Mouse (Mus musculus): ENCODE measurements around the gene Ms4a6d. TPM values are rescaled to one million over a fixed set of nuclear protein-coding genes. Genes with fewer than 3 reads are reported as not detected.

Gene Ms4a6d
- total RNA-seq (2022) = under 1 TPM in 3 of 4 experiments, not detected in 1; 0.29 to 0.86 (median 0.81) TPM

GRCm38 (mm10) chr19:11604603-11605002 is at the start of gene Ms4a6d:
Gene Ms4a6d (minus strand): TSS chr19:11604849.
- DNase-seq (ENCODE audit: low spot score in 2 of 2) = no peak

- DNase-seq (ENCODE audit: low spot score in 2 of 2) = no peak
Observed at GRCm38 (mm10) chr19:11649564-11649963, 44.9 kb upstream of the Ms4a6d start.

GRCm38 (mm10) chr19:11646166-11646565 is 41.5 kb upstream of the Ms4a6d start:
- DNase-seq (ENCODE audit: low spot score in 2 of 2) = no peak

- no peak for DNase-seq (ENCODE audit: low spot score in 2 of 2)
Observed at GRCm38 (mm10) chr19:11640732-11641131, 36.1 kb upstream of the Ms4a6d start, which contains the start of gene Ms4a3. Gene Ms4a3 (minus strand): TSS chr19:11640851.

- no peak for DNase-seq (ENCODE audit: low spot score in 2 of 2)
Observed at GRCm38 (mm10) chr19:11639038-11639437, 34.4 kb upstream of the Ms4a6d start.

GRCm38 (mm10) chr19:11635572-11635971 is 30.9 kb upstream of the Ms4a6d start:
- no peak for DNase-seq (ENCODE audit: low spot score in 2 of 2)

- DNase-seq (ENCODE audit: low spot score in 2 of 2) = no peak
Observed at GRCm38 (mm10) chr19:11634330-11634729, 29.7 kb upstream of the Ms4a6d start.

GRCm38 (mm10) chr19:11633732-11634131 is 29.1 kb upstream of the Ms4a6d start:
- DNase-seq (ENCODE audit: low spot score in 2 of 2) = no peak

GRCm38 (mm10) chr19:11625231-11625630 is 20.6 kb upstream of the Ms4a6d start:
- no peak for DNase-seq (ENCODE audit: low spot score in 2 of 2)

GRCm38 (mm10) chr19:11624800-11625199 is 20.2 kb upstream of the Ms4a6d start:
- no peak for DNase-seq (ENCODE audit: low spot score in 2 of 2)

- DNase-seq (ENCODE audit: low spot score in 2 of 2) = no peak
Observed at GRCm38 (mm10) chr19:11623551-11623950, 18.9 kb upstream of the Ms4a6d start, which contains the start of gene Ms4a2. Gene Ms4a2 (minus strand): TSS chr19:11623719.

- no peak for DNase-seq (ENCODE audit: low spot score in 2 of 2)
Observed at GRCm38 (mm10) chr19:11617983-11618382, 13.3 kb upstream of the Ms4a6d start.

- no peak for DNase-seq (ENCODE audit: low spot score in 2 of 2)
Observed at GRCm38 (mm10) chr19:11614805-11615204, 10.2 kb upstream of the Ms4a6d start.

GRCm38 (mm10) chr19:11613776-11614443 is 9.3 kb upstream of the Ms4a6d start:
- no peak for DNase-seq (ENCODE audit: low spot score in 2 of 2)

- no peak for DNase-seq (ENCODE audit: low spot score in 2 of 2)
Observed at GRCm38 (mm10) chr19:11613084-11613483, 8.4 kb upstream of the Ms4a6d start.

- no peak for DNase-seq (ENCODE audit: low spot score in 2 of 2)
Observed at GRCm38 (mm10) chr19:11612293-11612692, 7.6 kb upstream of the Ms4a6d start.

GRCm38 (mm10) chr19:11611541-11611945 is 6.9 kb upstream of the Ms4a6d start:
- no peak for DNase-seq (ENCODE audit: low spot score in 2 of 2)

- no peak for DNase-seq (ENCODE audit: low spot score in 2 of 2)
Observed at GRCm38 (mm10) chr19:11608172-11608571, 3.5 kb upstream of the Ms4a6d start.

- no peak for DNase-seq (ENCODE audit: low spot score in 2 of 2)
Observed at GRCm38 (mm10) chr19:11602026-11602425, 2.6 kb downstream of the Ms4a6d start.

- DNase-seq (ENCODE audit: low spot score in 2 of 2) = no peak
Observed at GRCm38 (mm10) chr19:11601349-11601748, 3.3 kb downstream of the Ms4a6d start.

- no peak for DNase-seq (ENCODE audit: low spot score in 2 of 2)
Observed at GRCm38 (mm10) chr19:11589891-11590449, 14.7 kb downstream of the Ms4a6d start.

GRCm38 (mm10) chr19:11589205-11589604 is 15.4 kb downstream of the Ms4a6d start:
- DNase-seq (ENCODE audit: low spot score in 2 of 2) = no peak

GRCm38 (mm10) chr19:11574965-11575364 is 29.7 kb downstream of the Ms4a6d start:
- DNase-seq (ENCODE audit: low spot score in 2 of 2) = no peak

All from gastrocnemius, adult 8-10 months (tissue).